Mouse (Mus musculus) layer of hippocampus, adult 2 months (tissue): ENCODE measurements around the gene Vim. TPM values are rescaled to one million over a fixed set of nuclear protein-coding genes. Genes with fewer than 3 reads are reported as not detected.
A peak's percentile ranks its signal among the peaks of the same experiment; 100 is the strongest.
"Not testable (repeated sequence)": the region's sequence is repeated elsewhere in the genome, so short reads cannot be mapped to it uniquely, and the experiment has no call there.

Experiments
- DNase-seq, 2 experiments: peaks; one replicate each; pipeline ENCODE4 v3.0.0; 2022; ENCODE audit warnings: low spot score in 2 of 2
- H3K27ac ChIP-seq: fragments of 200-600 bp; 2 replicates; pipeline ENCODE4 v1.8.1; 2022
- H3K4me3 ChIP-seq: fragments of 200-600 bp; 2 replicates; pipeline ENCODE4 v1.8.1; 2022; ENCODE audit warnings: mild to moderate bottlenecking
- CTCF ChIP-seq: fragments of 200-600 bp; conservative IDR thresholded peaks from 2 replicates; pipeline ENCODE4 v1.8.1; 2022; ENCODE audit warnings: antibody characterized with exemption, mild to moderate bottlenecking, moderate library complexity
- total RNA-seq, 2 experiments: library from RNA; stranded (reverse); gene quantifications; 2 replicates each; pipeline ENCODE4 v1.2.3; 2021

Gene Vim
- total RNA-seq, 2 experiments from 2014 or later: 57.4 to 71.6 TPM

DNA sequence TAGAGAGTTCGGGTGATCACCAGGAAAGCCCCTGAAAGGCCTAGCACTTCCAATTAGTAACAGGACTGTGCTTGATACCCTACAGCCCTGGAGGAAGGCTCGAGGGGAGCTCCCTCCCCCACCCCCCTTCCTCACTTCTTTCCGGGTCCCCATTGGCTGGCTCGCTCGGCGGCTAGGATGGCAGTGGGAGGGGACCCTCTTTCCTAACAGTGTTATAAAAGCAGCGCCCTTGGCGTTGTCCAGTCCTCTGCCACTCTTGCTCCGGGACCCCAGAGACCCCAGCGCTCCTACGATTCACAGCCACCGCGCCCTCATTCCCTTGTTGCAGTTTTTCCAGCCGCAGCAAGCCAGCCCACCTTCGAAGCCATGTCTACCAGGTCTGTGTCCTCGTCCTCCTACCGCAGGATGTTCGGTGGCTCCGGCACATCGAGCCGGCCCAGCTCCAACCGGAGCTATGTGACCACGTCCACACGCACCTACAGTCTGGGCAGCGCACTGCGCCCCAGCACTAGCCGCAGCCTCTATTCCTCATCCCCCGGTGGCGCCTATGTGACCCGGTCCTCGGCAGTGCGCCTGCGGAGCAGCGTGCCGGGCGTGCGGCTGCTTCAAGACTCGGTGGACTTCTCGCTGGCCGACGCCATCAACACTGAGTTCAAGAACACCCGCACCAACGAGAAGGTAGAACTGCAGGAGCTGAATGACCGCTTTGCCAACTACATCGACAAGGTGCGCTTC lies 506 bp downstream of the Vim start:
- Histone ChIP-seq H3K27ac (peak overlapping the region; percentile 85), H3K4me3 (peak overlapping the region; percentile 63)
- TF ChIP-seq CTCF: no peak
- DNase-seq: peak in 1 of 2 experiments; percentile 20

DNA sequence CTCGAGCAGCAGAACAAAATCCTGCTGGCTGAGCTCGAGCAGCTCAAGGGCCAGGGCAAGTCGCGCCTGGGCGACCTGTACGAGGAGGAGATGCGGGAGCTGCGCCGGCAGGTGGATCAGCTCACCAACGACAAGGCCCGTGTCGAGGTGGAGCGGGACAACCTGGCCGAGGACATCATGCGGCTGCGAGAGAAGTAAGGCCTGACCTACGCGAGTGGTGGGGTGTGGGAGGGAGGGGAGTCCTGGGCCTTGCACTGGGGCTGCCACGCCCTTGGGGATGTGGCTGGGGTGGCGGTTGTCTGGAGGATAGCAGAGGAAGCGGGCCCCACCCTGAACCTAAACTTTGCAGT lies 1.0 kb downstream of the Vim start:
- no peak for DNase-seq
- Histone ChIP-seq H3K27ac (peak overlapping the region; percentile 85), H3K4me3 (peak overlapping the region; percentile 63)
- TF ChIP-seq CTCF: no peak

- peak; percentile 47 to 79 for DNase-seq
- TF ChIP-seq CTCF: peak; percentile 88
- Histone ChIP-seq H3K4me3 (peak overlapping the region; percentile 63), H3K27ac (peak overlapping the region; percentile 85; the same call in 1 of the 2 replicates)
These were observed 1.6 kb downstream of the Vim start for GRCm38 (mm10) chr2:13575287-13575801.

- peak overlapping the region; percentile 85; the same call in 1 of the 2 replicates for H3K27ac ChIP-seq
- no peak for TF ChIP-seq CTCF
These were observed 2.2 kb downstream of the Vim start for GRCm38 (mm10) chr2:13575926-13576325.

GRCm38 (mm10) chr2:13577399-13577798 lies 3.7 kb downstream of the Vim start:
- H3K27ac ChIP-seq: no peak overlapping the region
- DNase-seq: no peak
- peak; percentile 28; the same call in 1 of the 2 replicates for TF ChIP-seq CTCF
- no peak overlapping the region for H3K4me3 ChIP-seq

More at GRCm38 (mm10) chr2:13575926-13576325, 2.2 kb downstream of the Vim start:
- peak overlapping the region; percentile 63 for H3K4me3 ChIP-seq
- no peak for DNase-seq

DNA sequence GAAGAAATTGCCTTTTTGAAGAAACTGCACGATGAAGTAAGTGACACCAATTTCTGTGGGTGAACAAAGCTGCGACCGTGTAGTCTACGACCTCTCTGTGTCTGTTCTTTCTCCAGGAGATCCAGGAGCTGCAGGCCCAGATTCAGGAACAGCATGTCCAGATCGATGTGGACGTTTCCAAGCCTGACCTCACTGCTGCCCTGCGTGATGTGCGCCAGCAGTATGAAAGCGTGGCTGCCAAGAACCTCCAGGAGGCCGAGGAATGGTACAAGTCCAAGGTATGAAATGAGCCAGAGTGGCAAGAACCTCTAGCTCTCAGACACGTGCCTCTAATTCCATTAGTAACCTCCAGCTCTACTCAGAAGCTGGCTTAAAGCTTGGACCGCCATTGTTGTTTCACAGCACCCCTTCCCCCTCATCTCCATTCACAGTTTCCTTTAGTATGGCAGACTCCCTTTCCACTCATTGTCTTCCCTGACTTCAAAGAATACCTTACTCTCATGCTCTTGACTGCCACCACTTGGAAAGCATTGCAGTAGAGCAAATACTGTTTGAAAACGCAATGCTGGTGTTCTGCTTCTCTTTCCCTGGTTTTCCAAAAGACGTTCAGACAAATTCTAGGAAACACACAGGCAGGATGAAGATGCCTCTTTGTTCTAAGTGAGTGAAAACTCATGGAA lies 4.9 kb downstream of the Vim start:
- Histone ChIP-seq H3K4me3 (no peak overlapping the region), H3K27ac (no peak overlapping the region)
- no peak for DNase-seq
- peak; percentile 54 for TF ChIP-seq CTCF

DNA sequence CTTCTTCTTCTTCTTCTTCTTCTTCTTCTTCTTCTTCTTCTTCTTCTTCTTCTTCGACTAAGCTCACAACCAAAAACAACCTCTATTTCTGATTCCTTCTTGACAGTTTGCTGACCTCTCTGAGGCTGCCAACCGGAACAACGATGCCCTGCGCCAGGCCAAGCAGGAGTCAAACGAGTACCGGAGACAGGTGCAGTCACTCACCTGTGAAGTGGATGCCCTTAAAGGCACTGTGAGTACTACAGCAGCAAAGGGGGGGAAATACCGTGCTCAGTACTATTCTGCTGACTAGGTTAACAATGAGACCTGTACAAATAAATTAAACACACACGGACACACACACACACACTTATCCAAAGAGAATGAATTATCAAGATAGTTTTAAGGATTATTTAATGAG lies 5.6 kb downstream of the Vim start:
- H3K27ac ChIP-seq: no peak overlapping the region
- H3K4me3 ChIP-seq: no peak overlapping the region
- TF ChIP-seq CTCF: no peak
- no peak for DNase-seq

DNA sequence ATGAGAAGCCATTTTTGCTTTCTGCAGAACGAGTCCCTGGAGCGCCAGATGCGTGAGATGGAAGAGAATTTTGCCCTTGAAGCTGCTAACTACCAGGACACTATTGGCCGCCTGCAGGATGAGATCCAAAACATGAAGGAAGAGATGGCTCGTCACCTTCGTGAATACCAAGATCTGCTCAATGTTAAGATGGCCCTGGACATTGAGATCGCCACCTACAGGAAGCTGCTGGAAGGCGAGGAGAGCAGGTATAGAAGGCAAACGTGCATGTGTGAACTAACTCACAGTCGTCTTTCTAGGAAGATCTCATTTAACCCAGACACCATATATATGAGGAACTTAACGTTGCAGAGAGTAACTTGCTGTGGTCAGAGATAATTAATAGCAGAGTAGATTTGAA lies 6.3 kb downstream of the Vim start:
- no peak overlapping the region for H3K4me3 ChIP-seq
- TF ChIP-seq CTCF: peak; percentile 59
- no peak for DNase-seq
- no peak overlapping the region for H3K27ac ChIP-seq

GRCm38 (mm10) chr2:13582184-13582583 lies 8.5 kb downstream of the Vim start:
- Histone ChIP-seq H3K27ac (no peak overlapping the region), H3K4me3 (no peak overlapping the region)
- DNase-seq: no peak
- TF ChIP-seq CTCF: no peak

DNA sequence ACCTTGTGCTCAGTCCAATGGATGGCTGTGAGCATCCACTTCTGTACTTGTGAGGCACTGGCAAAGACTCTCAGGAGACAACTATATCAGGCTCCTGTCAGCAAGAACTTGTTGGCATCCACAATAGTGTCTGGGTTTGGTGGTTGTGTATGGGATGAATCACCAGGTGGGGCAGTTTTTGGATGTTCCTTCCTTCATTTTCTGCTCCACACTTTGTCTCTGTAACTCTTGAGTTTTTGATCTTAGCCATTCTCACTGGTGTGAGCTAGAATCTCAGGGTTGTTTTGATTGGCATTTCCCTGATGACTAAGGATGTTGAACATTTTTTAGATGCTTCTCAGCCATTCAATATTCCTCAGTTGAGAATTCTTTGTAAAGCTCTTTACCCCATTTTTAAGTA lies 10.0 kb downstream of the Vim start:
- H3K4me3 ChIP-seq, DNase-seq, H3K27ac ChIP-seq: not testable (repeated sequence)

GRCm38 (mm10) chr2:13593328-13593727 lies 19.6 kb downstream of the Vim start:
- Histone ChIP-seq H3K27ac (no peak overlapping the region), H3K4me3 (no peak overlapping the region)
- TF ChIP-seq CTCF: no peak
- no peak for DNase-seq

DNA sequence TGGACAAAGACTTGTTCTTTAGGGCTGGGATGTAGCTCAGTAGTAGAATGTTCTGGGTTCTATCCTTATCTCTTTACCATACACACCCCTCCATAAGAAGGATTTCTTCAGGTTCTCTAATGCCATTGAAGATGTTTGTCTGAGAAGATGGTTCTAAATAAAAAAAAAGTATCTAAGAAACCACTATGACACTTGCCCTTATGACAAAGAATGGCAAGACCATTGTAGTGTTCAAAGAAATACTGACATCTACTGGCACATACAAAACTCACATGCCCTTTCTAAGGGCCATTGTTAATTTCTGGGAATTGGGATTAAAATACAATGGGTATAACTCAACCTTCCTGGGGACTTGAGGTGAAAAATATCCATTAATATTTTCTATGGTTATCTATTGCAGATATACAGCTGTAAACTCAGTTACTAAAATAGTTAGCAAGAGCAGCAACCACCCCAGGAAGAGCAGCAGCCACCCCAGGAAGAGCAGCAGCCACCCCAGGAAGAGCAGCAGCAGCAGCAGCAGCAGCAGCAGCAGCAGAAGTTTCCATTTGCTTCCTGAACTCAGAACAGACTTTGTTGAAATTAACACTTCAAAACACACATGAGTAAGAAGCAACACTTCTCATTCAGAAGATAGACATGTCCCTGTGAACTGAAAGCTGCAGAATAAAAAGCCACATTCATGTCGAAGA lies 23.4 kb downstream of the Vim start:
- no peak for DNase-seq
- peak; percentile 85 for TF ChIP-seq CTCF
- H3K27ac ChIP-seq: no peak overlapping the region
- H3K4me3 ChIP-seq: no peak overlapping the region

GRCm38 (mm10) chr2:13598166-13598565 lies 24.4 kb downstream of the Vim start:
- Histone ChIP-seq H3K27ac (no peak overlapping the region), H3K4me3 (no peak overlapping the region)
- TF ChIP-seq CTCF: no peak
- DNase-seq: no peak
